Mouse (Mus musculus) bone marrow macrophage, adult 2 months (primary cell): ENCODE results near the gene Ace2.

ENCODE experiments used
- CTCF ChIP-seq: IDR thresholded peaks from 2 replicates; pipeline ENCODE4 v1.5.1; 2012; ENCODE audit warnings: low read depth, mild to moderate bottlenecking, low read length, moderate library complexity
- POLR2A ChIP-seq: IDR thresholded peaks from 2 replicates; pipeline ENCODE4 v1.6.1; 2012; ENCODE audit warnings: mild to moderate bottlenecking, low read depth, low read length, borderline replicate concordance

DNA sequence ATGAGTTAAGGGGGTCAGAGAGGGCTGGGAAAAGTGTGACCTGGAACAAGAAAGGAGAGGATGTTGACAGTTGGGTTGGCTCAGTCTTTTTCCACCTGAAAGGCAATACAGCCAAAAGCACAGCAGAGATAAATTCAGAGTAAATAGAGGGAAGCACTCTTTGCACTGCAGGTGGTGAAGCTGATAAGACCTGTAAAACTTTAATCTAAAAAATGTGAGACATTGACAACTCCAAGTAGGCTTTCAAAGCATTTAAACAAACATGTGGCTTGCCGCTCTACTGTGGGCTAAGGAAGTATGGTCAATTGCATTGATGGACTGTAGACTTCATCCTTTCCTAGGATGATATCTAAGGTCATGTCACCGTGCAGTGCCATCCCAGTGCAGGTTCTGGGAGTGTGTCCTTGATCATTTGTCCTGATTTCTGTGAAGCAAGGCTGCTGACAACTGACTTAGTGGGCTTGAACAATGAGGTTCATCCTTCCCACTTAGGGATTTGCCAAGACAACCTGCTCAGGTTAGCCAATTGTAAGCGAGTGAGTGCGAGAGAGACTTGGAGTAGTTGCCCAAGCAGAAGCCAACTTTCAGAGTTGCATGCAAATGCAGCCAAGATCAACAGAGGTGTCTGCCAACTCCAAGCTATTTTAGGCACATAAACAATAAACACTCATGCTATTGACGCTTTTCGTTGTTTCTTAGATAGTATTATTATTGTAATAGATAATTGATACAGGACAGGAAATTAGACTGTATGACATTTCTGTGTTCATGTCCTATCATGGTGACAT is 6.5 kb downstream of the Ace2 start:
- no peak for TF ChIP-seq POLR2A
- TF ChIP-seq CTCF, result no peak
